Mouse (Mus musculus) forebrain, embryonic 16.5 days (tissue): ENCODE measurements around the gene Ubl3. TPM values are rescaled to one million over a fixed set of nuclear protein-coding genes. Genes with fewer than 3 reads are reported as not detected.

Experiments
- ATAC-seq: fragments of 200-750 bp; cut with Nextera tagmentation; 2 replicates; pipeline ENCODE4 v1.8.0; 2017; ENCODE audit warnings: mild to moderate bottlenecking, moderate library complexity
- H3K27ac ChIP-seq: fragments of 300-500 bp; sonication (generic); 2 replicates; pipeline ENCODE4 v1.5.1; 2014; ENCODE audit warnings: low read length, control low read depth
- H3K27me3 ChIP-seq: fragments of 300-500 bp; sonication (generic); replicated peaks from 2 replicates; pipeline ENCODE4 v1.6.1; 2014; ENCODE audit warnings: low read length; ENCODE audit not compliant: control insufficient read depth, insufficient read depth
- H3K36me3 ChIP-seq: fragments of 300-500 bp; sonication (generic); 2 replicates; pipeline ENCODE4 v1.6.1; 2014; ENCODE audit not compliant: control insufficient read depth, insufficient read depth
- H3K4me1 ChIP-seq: fragments of 300-500 bp; sonication (generic); replicated peaks from 2 replicates; pipeline ENCODE4 v1.6.1; 2014; ENCODE audit warnings: low read length; ENCODE audit not compliant: control insufficient read depth, insufficient read depth
- H3K4me2 ChIP-seq: fragments of 300-500 bp; sonication (generic); 2 replicates; pipeline ENCODE4 v1.6.1; 2014; ENCODE audit warnings: mild to moderate bottlenecking, low read length, control low read depth
- H3K4me3 ChIP-seq: fragments of 300-500 bp; sonication (generic); replicated peaks from 2 replicates; pipeline ENCODE4 v1.5.1; 2014; ENCODE audit warnings: mild to moderate bottlenecking, low read length, control low read depth
- H3K9ac ChIP-seq: fragments of 300-500 bp; sonication (generic); replicated peaks from 2 replicates; pipeline ENCODE4 v1.6.1; 2014; ENCODE audit warnings: low read depth, low read length, control low read depth
- H3K9me3 ChIP-seq: fragments of 300-500 bp; sonication (generic); 2 replicates; pipeline ENCODE4 v1.6.1; 2016; ENCODE audit warnings: low read length; ENCODE audit not compliant: control insufficient read depth
- WGBS: fragments of 180-500 bp; shearing (Covaris S2); extraction: QIAGEN DNeasy Blood & Tissue Kit; methylation state at CpG from one replicate; pipeline ENCODE4 v1.1.7; 2014; 5-methylcytosine and 5-hydroxymethylcytosine counted together
- polyA plus RNA-seq: library from polyadenylated mRNA; unstranded; fragments of >200 nt; fragmentation: Nextera tagmentation; extraction: Ambion mirVana; gene quantifications from 2 replicates; pipeline ENCODE4 v1.2.1, GENCODE M21; 2015

Ubl3 gene
- polyA plus RNA-seq, 1 experiment from 2014 or later, result 75.7 TPM

- WGBS, result 69% methylated on average over 13 of the region's 13 CpGs
Observed at GRCm38 (mm10) chr5:148569444-148569843, 16.9 kb upstream of the Ubl3 start.

GRCm38 (mm10) chr5:148565636-148566035 is 13.0 kb upstream of the Ubl3 start:
- no peak overlapping the region for H3K9ac ChIP-seq
- WGBS, result 40% methylated on average over 6 of the region's 6 CpGs
- H3K4me3 ChIP-seq, result no peak overlapping the region
- H3K4me2 ChIP-seq, result no peak overlapping the region
- no peaks in the 10 kb centered on the region for H3K4me1 ChIP-seq
- no peak overlapping the region for H3K27ac ChIP-seq
- H3K9me3 ChIP-seq, result no peaks in the 10 kb centered on the region
- H3K36me3 ChIP-seq, result no peaks in the 10 kb centered on the region
- H3K27me3 ChIP-seq, result no peaks in the 10 kb centered on the region
- no peak for ATAC-seq

More at GRCm38 (mm10) chr5:148569444-148569843, 16.9 kb upstream of the Ubl3 start:
- no peaks in the 10 kb centered on the region for H3K27me3 ChIP-seq
- no peak overlapping the region for H3K27ac ChIP-seq
- no peaks in the 10 kb centered on the region for H3K36me3 ChIP-seq
- H3K9me3 ChIP-seq, result no peaks in the 10 kb centered on the region
- H3K9ac ChIP-seq, result no peak overlapping the region
- no peak for ATAC-seq
- no peak overlapping the region for H3K4me3 ChIP-seq
- 0 out of 2 replicates have a peak, but pooled peaks cover 2% of the 10 kb centered on the region for H3K4me1 ChIP-seq
- no peak overlapping the region for H3K4me2 ChIP-seq

- Histone ChIP-seq H3K9ac (no peak overlapping the region), H3K4me2 (no peak overlapping the region), H3K36me3 (no peaks in the 10 kb centered on the region), H3K4me1 (no peaks in the 10 kb centered on the region), H3K27me3 (no peaks in the 10 kb centered on the region), H3K9me3 (no peaks in the 10 kb centered on the region), H3K27ac (no peak overlapping the region), H3K4me3 (no peak overlapping the region)
- no peak for ATAC-seq
- 83% methylated on average over 3 of the region's 3 CpGs for WGBS
Observed at GRCm38 (mm10) chr5:148564073-148564472, 11.5 kb upstream of the Ubl3 start.

- Histone ChIP-seq H3K4me1 (no peaks in the 10 kb centered on the region), H3K27me3 (no peaks in the 10 kb centered on the region), H3K36me3 (no peaks in the 10 kb centered on the region), H3K4me2 (no peak overlapping the region), H3K27ac (no peak overlapping the region), H3K9ac (no peak overlapping the region), H3K9me3 (no peaks in the 10 kb centered on the region), H3K4me3 (no peak overlapping the region)
- no peak for ATAC-seq
- 93% methylated on average over 3 of the region's 4 CpGs for WGBS
Observed at GRCm38 (mm10) chr5:148563281-148563680, 10.7 kb upstream of the Ubl3 start.

GRCm38 (mm10) chr5:148562235-148562634 is 9.6 kb upstream of the Ubl3 start:
- no peak overlapping the region for H3K9ac ChIP-seq
- 74% methylated on average over 8 of the region's 8 CpGs for WGBS
- no peak overlapping the region for H3K4me3 ChIP-seq
- no peaks in the 10 kb centered on the region for H3K4me1 ChIP-seq
- H3K27ac ChIP-seq, result no peak overlapping the region
- H3K36me3 ChIP-seq, result no peaks in the 10 kb centered on the region
- H3K27me3 ChIP-seq, result no peaks in the 10 kb centered on the region
- no peak for ATAC-seq
- H3K4me2 ChIP-seq, result no peak overlapping the region
- no peaks in the 10 kb centered on the region for H3K9me3 ChIP-seq

- Histone ChIP-seq H3K9ac (no peak overlapping the region), H3K36me3 (no peaks in the 10 kb centered on the region), H3K27ac (no peak overlapping the region), H3K4me1 (peaks cover 1% of the 10 kb centered on the region; the same call in 1 of the 2 replicates), H3K27me3 (no peaks in the 10 kb centered on the region), H3K9me3 (no peaks in the 10 kb centered on the region), H3K4me2 (no peak overlapping the region), H3K4me3 (no peak overlapping the region)
- ATAC-seq, result no peak
- 78% methylated on average over 15 of the region's 15 CpGs for WGBS
Observed at GRCm38 (mm10) chr5:148559261-148559958, 6.8 kb upstream of the Ubl3 start.

- Histone ChIP-seq H3K4me2 (no peak overlapping the region), H3K4me3 (no peak overlapping the region), H3K36me3 (no peaks in the 10 kb centered on the region), H3K4me1 (peaks cover 3% of the 10 kb centered on the region; the same call in 1 of the 2 replicates), H3K9ac (no peak overlapping the region), H3K27ac (no peak overlapping the region), H3K9me3 (no peaks in the 10 kb centered on the region), H3K27me3 (no peaks in the 10 kb centered on the region)
- 97% methylated on average over 6 of the region's 6 CpGs for WGBS
- ATAC-seq, result no peak
Observed at GRCm38 (mm10) chr5:148558472-148558871, 5.9 kb upstream of the Ubl3 start.

- Histone ChIP-seq H3K27me3 (no peaks in the 10 kb centered on the region), H3K36me3 (no peaks in the 10 kb centered on the region), H3K4me1 (peaks cover 6% of the 10 kb centered on the region; the same call in 1 of the 2 replicates), H3K9ac (no peak overlapping the region), H3K4me3 (no peak overlapping the region), H3K4me2 (no peak overlapping the region), H3K9me3 (no peaks in the 10 kb centered on the region), H3K27ac (no peak overlapping the region)
- no peak for ATAC-seq
- 89% methylated on average over 5 of the region's 5 CpGs for WGBS
Observed at GRCm38 (mm10) chr5:148556509-148556908, 3.9 kb upstream of the Ubl3 start.

GRCm38 (mm10) chr5:148555156-148555555 is 2.6 kb upstream of the Ubl3 start:
- Histone ChIP-seq H3K27me3 (no peaks in the 10 kb centered on the region), H3K36me3 (no peaks in the 10 kb centered on the region), H3K4me1 (peaks cover 10% of the 10 kb centered on the region), H3K4me2 (no peak overlapping the region), H3K9ac (no peak overlapping the region), H3K4me3 (no peak overlapping the region), H3K9me3 (no peaks in the 10 kb centered on the region), H3K27ac (no peak overlapping the region)
- 77% methylated on average over 10 of the region's 10 CpGs for WGBS
- ATAC-seq, result no peak
